Mouse (Mus musculus) adrenal gland, postnatal 14 days (tissue): Measurements from ENCODE around the gene Ndufb8. TPM values are rescaled to one million over a fixed set of nuclear protein-coding genes. Genes with fewer than 3 reads are reported as not detected.

ENCODE experiments used
- DNase-seq: peaks from one replicate; pipeline ENCODE4 v3.0.0; 2021; ENCODE audit warnings: mixed read lengths
- total RNA-seq: library from RNA; stranded (reverse); gene quantifications from 2 replicates; pipeline ENCODE4 v1.2.3, GENCODE M21; 2021

Ndufb8 gene
- total RNA-seq, 1 experiment from 2014 or later = 943 TPM

DNA sequence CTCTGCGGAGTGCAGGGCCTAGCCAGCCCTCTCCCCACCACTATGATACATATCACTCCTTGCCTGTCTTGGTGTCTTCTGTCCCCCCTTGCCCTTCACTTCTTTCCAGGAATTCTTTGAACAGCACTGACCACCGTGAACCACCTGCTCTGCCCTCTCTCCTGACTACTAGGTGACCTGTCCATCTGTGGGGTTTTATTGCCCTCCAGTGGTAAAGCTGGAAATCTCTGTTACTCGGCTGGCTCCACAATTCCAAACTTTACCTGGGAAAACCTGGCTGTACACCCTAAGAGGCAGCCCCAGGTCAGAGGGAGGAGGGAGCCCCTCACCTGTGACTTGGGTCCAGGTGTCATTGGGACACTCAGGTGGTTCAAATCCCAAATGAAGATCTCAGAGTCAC, 19.9 kb downstream of the Ndufb8 start:
- DNase-seq = peak; percentile 30

- no peak for DNase-seq
Observed at GRCm38 (mm10) chr19:44530018-44530417, 25.2 kb downstream of the Ndufb8 start.

- DNase-seq = peak; percentile 62
Observed at GRCm38 (mm10) chr19:44525551-44526205, 29.6 kb downstream of the Ndufb8 start.

DNA sequence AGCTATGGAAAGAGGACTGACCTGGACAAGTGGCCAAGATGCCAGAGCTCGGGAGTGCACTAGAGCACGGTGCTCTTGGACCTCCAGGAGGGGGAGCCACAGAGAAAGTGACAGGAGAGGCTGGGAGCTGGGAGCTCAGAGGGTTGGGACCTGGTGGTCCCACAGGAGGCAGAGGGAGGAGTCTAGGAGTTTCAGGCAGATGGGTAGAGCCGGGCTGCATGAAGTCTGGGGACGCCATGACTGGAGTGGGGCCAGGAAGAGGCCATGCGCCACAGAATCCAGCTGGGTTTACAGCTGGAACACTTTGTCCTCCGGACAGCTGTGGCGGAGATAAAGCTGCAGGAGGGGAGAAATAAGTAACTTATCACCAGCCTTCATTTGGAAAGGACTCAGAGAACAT, 36.1 kb downstream of the Ndufb8 start:
- DNase-seq = peak; percentile 63

- DNase-seq = peak; percentile 49
Observed at GRCm38 (mm10) chr19:44517996-44518768, 37.1 kb downstream of the Ndufb8 start.

GRCm38 (mm10) chr19:44515769-44516168, 39.5 kb downstream of the Ndufb8 start:
- DNase-seq = no peak

DNA sequence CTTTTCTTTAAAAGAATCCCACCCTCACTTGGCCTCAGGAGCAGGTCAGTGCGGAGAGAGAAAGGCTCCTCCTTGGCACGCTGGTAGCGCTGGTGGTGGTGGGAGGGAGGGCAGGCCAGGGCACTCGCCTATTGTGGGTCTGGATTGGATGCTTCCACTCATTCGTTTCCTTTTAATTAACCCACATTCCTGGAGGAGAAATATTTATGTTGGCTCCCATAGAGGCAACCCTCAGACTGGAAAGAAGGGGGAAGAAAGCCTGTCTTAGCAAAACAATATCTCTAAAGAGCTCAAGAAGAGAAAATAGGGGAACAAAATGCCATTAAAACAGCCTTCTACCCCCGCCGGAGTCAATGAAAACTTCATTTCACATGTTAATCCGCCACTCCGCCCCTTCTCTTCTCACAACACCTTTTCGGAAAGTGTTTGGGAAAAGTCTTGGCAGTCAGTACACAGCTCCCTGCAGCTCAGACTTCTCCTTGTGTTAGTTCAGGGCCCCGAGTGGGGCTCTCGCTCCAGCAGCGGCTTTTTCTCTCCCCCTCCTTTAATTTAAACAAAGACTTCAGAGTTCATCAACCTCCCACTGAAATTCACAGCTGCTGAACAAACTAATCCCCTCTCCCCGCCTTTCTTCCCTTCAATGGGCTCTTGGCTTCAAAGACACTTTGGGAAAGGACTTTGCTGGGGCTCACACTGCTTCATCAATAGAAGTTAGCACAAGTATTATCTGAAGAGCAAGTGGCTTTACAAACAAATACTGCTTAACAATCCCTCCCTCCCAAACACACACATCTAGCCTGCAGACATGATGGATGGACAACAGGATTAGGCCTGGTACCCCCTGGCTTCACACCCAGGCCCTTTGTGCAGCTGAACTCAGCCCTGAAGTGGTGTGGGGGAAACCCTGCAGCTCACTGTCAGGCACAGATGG, 40.5 kb downstream of the Ndufb8 start:
- DNase-seq = no peak

GRCm38 (mm10) chr19:44513921-44514482, 41.2 kb downstream of the Ndufb8 start:
- DNase-seq = no peak

- peak; percentile 40 for DNase-seq
Observed at GRCm38 (mm10) chr19:44513054-44513833, 42.0 kb downstream of the Ndufb8 start.

- DNase-seq = no peak
Observed at GRCm38 (mm10) chr19:44512601-44513000, 42.6 kb downstream of the Ndufb8 start.

DNA sequence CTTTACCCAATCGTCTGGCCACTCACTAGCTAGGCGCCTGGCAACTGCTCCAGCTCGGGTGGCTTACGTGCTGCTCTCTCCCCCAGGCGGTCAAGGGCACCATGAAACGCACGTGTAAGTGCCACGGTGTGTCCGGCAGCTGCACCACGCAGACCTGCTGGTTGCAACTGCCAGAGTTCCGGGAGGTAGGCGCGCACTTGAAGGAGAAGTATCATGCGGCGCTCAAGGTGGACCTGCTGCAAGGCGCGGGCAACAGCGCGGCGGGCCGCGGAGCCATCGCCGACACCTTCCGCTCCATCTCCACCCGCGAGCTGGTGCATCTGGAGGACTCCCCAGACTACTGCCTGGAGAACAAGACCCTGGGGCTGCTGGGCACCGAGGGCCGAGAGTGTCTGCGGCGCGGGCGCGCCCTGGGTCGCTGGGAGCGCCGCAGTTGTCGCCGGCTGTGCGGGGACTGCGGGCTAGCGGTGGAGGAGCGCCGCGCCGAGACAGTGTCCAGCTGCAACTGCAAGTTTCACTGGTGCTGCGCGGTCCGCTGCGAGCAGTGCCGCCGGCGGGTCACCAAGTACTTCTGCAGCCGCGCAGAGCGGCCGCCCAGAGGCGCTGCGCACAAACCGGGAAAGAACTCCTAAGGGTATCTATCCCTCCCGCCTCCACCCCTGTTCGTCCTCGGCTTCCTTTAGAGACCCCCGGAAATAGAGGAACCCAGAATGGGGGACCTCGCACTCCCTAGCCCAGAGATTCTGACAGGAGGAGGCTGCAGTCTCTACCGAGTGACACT, 43.6 kb downstream of the Ndufb8 start:
- peak; percentile 77 for DNase-seq

GRCm38 (mm10) chr19:44510534-44511175, 44.6 kb downstream of the Ndufb8 start:
- DNase-seq = no peak

GRCm38 (mm10) chr19:44502741-44503140, 52.5 kb downstream of the Ndufb8 start:
- DNase-seq = no peak

- DNase-seq = no peak
Observed at GRCm38 (mm10) chr19:44501925-44502324, 53.3 kb downstream of the Ndufb8 start.

DNA sequence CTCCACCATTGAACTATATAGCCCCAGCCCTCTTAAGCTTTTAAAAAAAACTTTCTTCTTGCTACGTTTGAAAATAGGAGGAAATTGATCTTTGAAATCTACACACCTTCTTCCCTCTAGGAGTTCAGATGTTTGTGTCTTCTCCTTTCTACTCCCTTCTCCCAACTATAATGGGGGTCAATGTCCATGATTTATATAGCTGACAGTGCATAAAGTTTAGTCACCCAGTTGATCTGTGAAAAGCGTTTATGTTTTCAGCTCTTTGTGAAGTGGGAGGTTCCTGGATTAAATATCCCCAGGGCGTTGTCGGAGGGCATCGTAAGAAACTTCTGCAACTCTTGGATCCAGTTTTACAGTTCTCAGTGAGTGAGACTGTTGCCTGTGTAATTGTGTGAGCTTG, 55.0 kb downstream of the Ndufb8 start:
- DNase-seq = no peak

DNA sequence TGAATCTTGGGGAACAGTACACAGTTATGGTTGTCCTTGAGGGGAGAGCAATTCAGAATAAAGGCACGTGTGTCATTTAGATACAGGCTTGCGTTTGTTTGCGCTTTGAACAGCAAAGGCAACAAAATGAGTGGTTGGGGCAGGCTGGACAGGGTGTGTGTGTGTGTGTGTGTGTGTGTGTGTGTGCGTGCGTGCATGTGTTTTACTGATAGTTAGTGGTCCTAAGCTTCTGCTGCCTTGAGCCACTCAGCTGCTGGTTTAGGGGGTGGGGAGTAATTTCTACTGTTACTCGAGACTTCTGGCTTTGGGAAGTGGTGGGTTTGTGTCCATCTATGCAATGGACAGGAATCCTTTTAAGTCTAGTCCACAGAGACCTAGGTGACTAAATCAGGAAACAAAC, 56.3 kb downstream of the Ndufb8 start:
- DNase-seq = no peak
